Mouse (Mus musculus): ENCODE results near the gene Helq. TPM values are rescaled to one million over a fixed set of nuclear protein-coding genes. Genes with fewer than 3 reads are reported as not detected.

Gene Helq
- polyA plus RNA-seq, 1 experiment from 2014 or later = 29.4 TPM

GRCm38 (mm10) chr5:100833841-100834240 is 35.4 kb upstream of the Helq start:
- no peaks in the 10 kb centered on the region for H3K4me1 ChIP-seq (replicated peaks; ENCODE audit: control insufficient read depth, insufficient read depth, low read length)
- H3K9me3 ChIP-seq (ENCODE audit: control insufficient read depth, low read length) = no peaks in the 10 kb centered on the region
- ATAC-seq (replicated peaks; ENCODE audit: low FRiP score) (no peak), DNase-seq (ENCODE audit: low spot score) (no peak)
- no peak overlapping the region for H3K4me2 ChIP-seq
- H3K9ac ChIP-seq (ENCODE audit: low read depth, low read length) = no peak overlapping the region
- H3K36me3 ChIP-seq (ENCODE audit: control insufficient read depth, insufficient read depth, low read length) = no peaks in the 10 kb centered on the region
- H3K4me3 ChIP-seq (ENCODE audit: low read depth, low read length) = no peak overlapping the region
- WGBS = 67% methylated on average over 2 of the region's 2 CpGs
- H3K27me3 ChIP-seq (replicated peaks; ENCODE audit: control insufficient read depth, insufficient read depth, low read length) = no peaks in the 10 kb centered on the region
- H3K27ac ChIP-seq (ENCODE audit: low read depth, low read length) = no peak overlapping the region

GRCm38 (mm10) chr5:100832680-100833079 is 34.3 kb upstream of the Helq start:
- 79% methylated on average over 3 of the region's 3 CpGs for whole genome bisulfite sequencing
- no peak for ATAC-seq (replicated peaks; ENCODE audit: low FRiP score)

GRCm38 (mm10) chr5:100828701-100829100 is 30.3 kb upstream of the Helq start:
- no peak for DNase-seq (ENCODE audit: low spot score)
- ATAC-seq (replicated peaks; ENCODE audit: low FRiP score) = no peak
- Histone ChIP-seq H3K9ac (ENCODE audit: low read depth, low read length) (no peak overlapping the region), H3K4me2 (no peak overlapping the region), H3K27ac (ENCODE audit: low read depth, low read length) (no peak overlapping the region), H3K27me3 (replicated peaks; ENCODE audit: control insufficient read depth, insufficient read depth, low read length) (no peaks in the 10 kb centered on the region; the same call in 1 of the 2 replicates), H3K4me1 (replicated peaks; ENCODE audit: control insufficient read depth, insufficient read depth, low read length) (no peaks in the 10 kb centered on the region), H3K4me3 (ENCODE audit: low read depth, low read length) (no peak overlapping the region), H3K9me3 (ENCODE audit: control insufficient read depth, low read length) (no peaks in the 10 kb centered on the region), H3K36me3 (ENCODE audit: control insufficient read depth, insufficient read depth, low read length) (no peaks in the 10 kb centered on the region)
- WGBS = 79% methylated on average over 3 of the region's 3 CpGs

More at GRCm38 (mm10) chr5:100832680-100833079, 34.3 kb upstream of the Helq start:
- Histone ChIP-seq H3K4me1 (replicated peaks; ENCODE audit: control insufficient read depth, insufficient read depth, low read length) (no peaks in the 10 kb centered on the region), H3K9ac (ENCODE audit: low read depth, low read length) (no peak overlapping the region), H3K27ac (ENCODE audit: low read depth, low read length) (no peak overlapping the region), H3K9me3 (ENCODE audit: control insufficient read depth, low read length) (no peaks in the 10 kb centered on the region), H3K27me3 (replicated peaks; ENCODE audit: control insufficient read depth, insufficient read depth, low read length) (no peaks in the 10 kb centered on the region; the same call in 1 of the 2 replicates), H3K4me2 (no peak overlapping the region), H3K36me3 (ENCODE audit: control insufficient read depth, insufficient read depth, low read length) (no peaks in the 10 kb centered on the region), H3K4me3 (ENCODE audit: low read depth, low read length) (no peak overlapping the region)
- DNase-seq (ENCODE audit: low spot score) = no peak

GRCm38 (mm10) chr5:100826531-100826930 is 28.1 kb upstream of the Helq start:
- no peak overlapping the region for H3K27ac ChIP-seq (ENCODE audit: low read depth, low read length)
- H3K9ac ChIP-seq (ENCODE audit: low read depth, low read length) = no peak overlapping the region
- no peaks in the 10 kb centered on the region for H3K4me1 ChIP-seq (replicated peaks; ENCODE audit: control insufficient read depth, insufficient read depth, low read length)
- no peak for ATAC-seq (replicated peaks; ENCODE audit: low FRiP score)
- WGBS = 68% methylated on average over 7 of the region's 7 CpGs
- no peaks in the 10 kb centered on the region; the same call in 1 of the 2 replicates for H3K27me3 ChIP-seq (replicated peaks; ENCODE audit: control insufficient read depth, insufficient read depth, low read length)
- no peak overlapping the region for H3K4me3 ChIP-seq (ENCODE audit: low read depth, low read length)
- H3K4me2 ChIP-seq = no peak overlapping the region
- DNase-seq (ENCODE audit: low spot score) = no peak
- H3K36me3 ChIP-seq (ENCODE audit: control insufficient read depth, insufficient read depth, low read length) = no peaks in the 10 kb centered on the region
- H3K9me3 ChIP-seq (ENCODE audit: control insufficient read depth, low read length) = no peaks in the 10 kb centered on the region

- Histone ChIP-seq H3K27me3 (replicated peaks; ENCODE audit: control insufficient read depth, insufficient read depth, low read length) (no peaks in the 10 kb centered on the region; the same call in 1 of the 2 replicates), H3K27ac (ENCODE audit: low read depth, low read length) (no peak overlapping the region), H3K4me3 (ENCODE audit: low read depth, low read length) (no peak overlapping the region), H3K9me3 (ENCODE audit: control insufficient read depth, low read length) (no peaks in the 10 kb centered on the region), H3K36me3 (ENCODE audit: control insufficient read depth, insufficient read depth, low read length) (no peaks in the 10 kb centered on the region), H3K9ac (ENCODE audit: low read depth, low read length) (no peak overlapping the region), H3K4me1 (replicated peaks; ENCODE audit: control insufficient read depth, insufficient read depth, low read length) (no peaks in the 10 kb centered on the region), H3K4me2 (no peak overlapping the region)
- DNase-seq (ENCODE audit: low spot score) = no peak
- WGBS = 17% methylated on average over 2 of the region's 2 CpGs
- no peak for ATAC-seq (replicated peaks; ENCODE audit: low FRiP score)
Observed at GRCm38 (mm10) chr5:100825975-100826374, 27.6 kb upstream of the Helq start.

GRCm38 (mm10) chr5:100822826-100823225 is 24.4 kb upstream of the Helq start:
- H3K27me3 ChIP-seq (replicated peaks; ENCODE audit: control insufficient read depth, insufficient read depth, low read length) = no peaks in the 10 kb centered on the region
- 67% methylated on average over 7 of the region's 7 CpGs for WGBS
- no peaks in the 10 kb centered on the region for H3K9me3 ChIP-seq (ENCODE audit: control insufficient read depth, low read length)
- H3K4me3 ChIP-seq (ENCODE audit: low read depth, low read length) = no peak overlapping the region
- no peak overlapping the region for H3K27ac ChIP-seq (ENCODE audit: low read depth, low read length)
- no peak for ATAC-seq (replicated peaks; ENCODE audit: low FRiP score)
- H3K4me1 ChIP-seq (replicated peaks; ENCODE audit: control insufficient read depth, insufficient read depth, low read length) = peaks cover 7% of the 10 kb centered on the region; the same call in 1 of the 2 replicates
- H3K36me3 ChIP-seq (ENCODE audit: control insufficient read depth, insufficient read depth, low read length) = no peaks in the 10 kb centered on the region
- no peak for DNase-seq (ENCODE audit: low spot score)
- no peak overlapping the region for H3K9ac ChIP-seq (ENCODE audit: low read depth, low read length)
- no peak overlapping the region for H3K4me2 ChIP-seq

GRCm38 (mm10) chr5:100821375-100821774 is 23.0 kb upstream of the Helq start:
- no peaks in the 10 kb centered on the region for H3K9me3 ChIP-seq (ENCODE audit: control insufficient read depth, low read length)
- no peak overlapping the region for H3K27ac ChIP-seq (ENCODE audit: low read depth, low read length)
- H3K4me3 ChIP-seq (ENCODE audit: low read depth, low read length) = peak overlapping the region; percentile 91
- H3K9ac ChIP-seq (ENCODE audit: low read depth, low read length) = no peak overlapping the region
- 76% methylated on average over 8 of the region's 8 CpGs for WGBS
- no peaks in the 10 kb centered on the region for H3K27me3 ChIP-seq (replicated peaks; ENCODE audit: control insufficient read depth, insufficient read depth, low read length)
- peak overlapping the region; percentile 80 for H3K4me2 ChIP-seq
- ATAC-seq (replicated peaks; ENCODE audit: low FRiP score) (no peak), DNase-seq (ENCODE audit: low spot score) (no peak)
- peaks cover 7% of the 10 kb centered on the region; the same call in 1 of the 2 replicates for H3K4me1 ChIP-seq (replicated peaks; ENCODE audit: control insufficient read depth, insufficient read depth, low read length)
- H3K36me3 ChIP-seq (ENCODE audit: control insufficient read depth, insufficient read depth, low read length) = peaks cover 3% of the 10 kb centered on the region; the same call in 1 of the 2 replicates

- Histone ChIP-seq H3K4me2 (peak within 1 kb of the TSS; percentile 80), H3K36me3 (ENCODE audit: control insufficient read depth, insufficient read depth, low read length) (peaks cover 5% of the 10 kb centered on the region), H3K9ac (ENCODE audit: low read depth, low read length) (peak within 1 kb of the TSS; percentile 99), H3K4me1 (replicated peaks; ENCODE audit: control insufficient read depth, insufficient read depth, low read length) (peaks cover 7% of the 10 kb centered on the region; the same call in 1 of the 2 replicates), H3K4me3 (ENCODE audit: low read depth, low read length) (peak within 1 kb of the TSS; percentile 91), H3K27me3 (replicated peaks; ENCODE audit: control insufficient read depth, insufficient read depth, low read length) (no peaks in the 10 kb centered on the region), H3K9me3 (ENCODE audit: control insufficient read depth, low read length) (no peaks in the 10 kb centered on the region), H3K27ac (ENCODE audit: low read depth, low read length) (peak within 1 kb of the TSS; percentile 91)
- peak; percentile 88 for DNase-seq (ENCODE audit: low spot score)
- ATAC-seq (replicated peaks; ENCODE audit: low FRiP score) = peak; percentile 96
- under 1% methylated on average over 62 of the region's 63 CpGs for WGBS
Observed at GRCm38 (mm10) chr5:100820483-100821184, 22.2 kb upstream of the Helq start, which contains the start of gene Abraxas1. Gene Abraxas1 (minus strand): TSS chr5:100820965.

Data from liver, embryonic 11.5 days (tissue).